Mouse (Mus musculus) frontal cortex, postnatal 10 days (tissue): ENCODE data around the gene Idi1.
"Not testable (repeated sequence)": the region's sequence is repeated elsewhere in the genome, so short reads cannot be mapped to it uniquely, and the experiment has no call there.

Experiments used
- DNase-seq, 2 experiments: peaks; one replicate each; pipeline ENCODE4 v3.0.0; 2022; ENCODE audit warnings: low spot score in 2 of 2, mixed read lengths in 1 of 2

Idi1 gene

GRCm38 (mm10) chr13:8885445-8886184, at the start of gene Idi1:
Gene Idi1, plus strand, starts transcription at chr13:8885501.
- DNase-seq: peak; percentile 94 to 98

DNA sequence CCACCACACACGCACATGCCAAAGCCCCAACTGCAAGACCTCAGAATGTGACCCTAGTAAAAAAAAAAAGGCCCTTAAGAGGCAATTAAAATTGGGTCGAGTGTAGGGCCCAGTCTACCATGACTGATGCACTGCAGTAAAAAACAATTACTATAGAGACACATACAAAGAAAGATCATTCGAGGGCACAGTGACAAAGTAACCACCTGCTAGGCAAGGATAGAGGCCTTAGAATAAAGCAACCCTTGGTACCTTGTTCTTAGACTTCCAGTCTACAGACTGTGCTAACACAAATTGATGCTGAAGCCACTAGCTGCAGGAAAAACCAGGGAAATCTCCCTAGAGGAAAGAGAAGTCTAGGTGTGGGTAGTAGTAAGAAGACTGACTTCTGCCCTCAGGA, 46.9 kb upstream of the Idi1 start:
- no peak for DNase-seq

GRCm38 (mm10) chr13:8839111-8839510, 46.2 kb upstream of the Idi1 start:
- DNase-seq: no peak

- no peak for DNase-seq
Measured at GRCm38 (mm10) chr13:8839937-8840336, 45.4 kb upstream of the Idi1 start.

DNA sequence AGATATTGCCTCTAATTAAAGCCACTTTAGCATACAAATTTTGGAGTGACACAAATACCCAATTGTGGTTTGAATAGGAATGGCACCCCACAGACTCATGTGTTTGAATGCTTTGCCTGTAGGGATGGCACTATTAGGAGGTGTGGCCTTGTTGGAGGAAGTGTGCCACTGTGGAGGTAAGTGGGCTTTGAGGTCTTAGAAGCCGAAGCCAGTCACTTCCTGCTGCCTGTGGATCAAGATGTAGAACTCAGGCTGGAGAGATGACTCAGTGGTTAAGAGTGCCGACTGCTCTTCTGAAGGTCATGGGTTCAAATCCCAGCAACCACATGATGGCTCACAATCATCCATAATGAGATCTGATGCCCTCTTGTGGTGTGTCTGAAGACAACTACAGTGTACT, 44.4 kb upstream of the Idi1 start:
- DNase-seq: no peak

DNA sequence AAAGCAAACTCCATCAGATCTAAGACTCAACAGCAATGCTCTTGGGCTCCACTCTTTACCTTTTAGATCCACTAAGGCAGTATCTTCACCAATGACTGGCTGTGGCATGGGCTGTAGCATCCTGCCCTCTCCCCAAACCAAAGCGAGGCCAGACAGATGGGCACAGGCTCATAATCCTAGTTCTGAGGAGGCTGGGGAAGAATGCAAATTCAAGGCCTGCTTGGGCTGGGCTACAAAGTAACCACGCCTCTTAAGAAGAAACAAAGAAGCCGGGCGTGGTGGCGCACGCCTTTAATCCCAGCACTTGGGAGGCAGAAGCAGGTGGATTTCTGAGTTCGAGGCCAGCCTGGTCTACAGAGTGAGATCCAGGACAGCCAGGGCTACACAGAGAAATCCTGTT, 43.5 kb upstream of the Idi1 start:
- DNase-seq: not testable (repeated sequence)

DNA sequence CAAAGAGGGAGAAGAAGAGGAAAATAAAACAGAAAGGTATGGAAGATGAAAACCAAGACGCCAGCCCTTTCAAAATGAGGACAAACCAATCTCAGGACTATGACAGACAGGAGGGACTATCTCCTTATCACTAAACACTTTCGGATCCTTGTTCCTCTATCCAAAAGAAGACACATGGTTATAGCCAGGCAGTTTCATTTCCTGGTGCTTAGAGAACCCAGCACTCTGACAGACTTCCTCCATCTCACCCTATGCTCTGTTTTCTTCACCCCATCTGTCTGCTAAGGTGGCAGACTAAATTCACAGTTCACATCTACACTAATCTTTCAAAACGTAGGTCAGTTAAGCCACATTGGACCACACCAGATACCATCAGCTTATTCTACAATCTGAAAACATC, 43.0 kb upstream of the Idi1 start:
- no peak for DNase-seq

DNA sequence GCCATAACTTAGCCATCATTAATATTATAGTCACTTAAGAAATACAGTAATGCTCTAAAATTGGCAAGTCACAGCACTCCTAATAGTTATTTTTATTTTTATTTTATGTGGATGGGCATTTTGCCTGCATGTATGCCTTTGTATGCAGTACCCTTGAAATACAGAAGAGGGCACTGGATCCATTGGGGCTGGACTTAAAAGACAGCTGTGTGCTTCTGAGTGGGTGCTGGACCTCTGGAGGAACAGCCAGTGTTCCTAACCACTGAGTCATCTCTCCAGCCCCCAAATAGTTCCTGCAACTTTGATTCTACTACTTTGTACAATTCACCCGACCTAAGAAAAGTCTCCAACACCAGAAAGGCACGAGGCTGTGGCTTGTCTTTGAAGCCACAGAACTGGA, 37.6 kb upstream of the Idi1 start:
- DNase-seq: no peak

- no peak for DNase-seq
Measured at GRCm38 (mm10) chr13:8849311-8849710, 36.0 kb upstream of the Idi1 start.

DNA sequence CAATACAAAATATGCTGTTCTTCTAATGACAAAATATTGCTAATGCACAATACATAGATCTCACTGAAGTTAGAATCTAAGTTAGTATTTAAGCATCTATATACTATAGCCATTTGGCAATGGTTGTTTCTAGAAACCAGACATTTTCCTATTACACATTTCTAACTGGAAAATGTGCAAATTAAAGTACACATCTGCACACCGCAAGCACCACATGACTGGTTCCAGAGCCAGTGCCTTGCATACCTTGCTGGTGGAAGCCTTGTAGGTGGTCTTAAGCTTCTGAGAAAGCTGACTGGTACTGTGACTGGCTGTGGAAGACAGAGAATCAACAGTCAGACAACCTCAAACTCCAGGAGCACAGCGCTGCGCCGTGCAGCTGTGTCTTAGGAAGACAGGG, 31.9 kb upstream of the Idi1 start:
- no peak for DNase-seq

- DNase-seq: no peak
Measured at GRCm38 (mm10) chr13:8854769-8855168, 30.5 kb upstream of the Idi1 start.

GRCm38 (mm10) chr13:8858453-8858852, 26.8 kb upstream of the Idi1 start:
- no peak for DNase-seq

- DNase-seq: no peak
Measured at GRCm38 (mm10) chr13:8860861-8861260, 24.4 kb upstream of the Idi1 start.

- DNase-seq: no peak
Measured at GRCm38 (mm10) chr13:8864990-8865389, 20.3 kb upstream of the Idi1 start.

DNA sequence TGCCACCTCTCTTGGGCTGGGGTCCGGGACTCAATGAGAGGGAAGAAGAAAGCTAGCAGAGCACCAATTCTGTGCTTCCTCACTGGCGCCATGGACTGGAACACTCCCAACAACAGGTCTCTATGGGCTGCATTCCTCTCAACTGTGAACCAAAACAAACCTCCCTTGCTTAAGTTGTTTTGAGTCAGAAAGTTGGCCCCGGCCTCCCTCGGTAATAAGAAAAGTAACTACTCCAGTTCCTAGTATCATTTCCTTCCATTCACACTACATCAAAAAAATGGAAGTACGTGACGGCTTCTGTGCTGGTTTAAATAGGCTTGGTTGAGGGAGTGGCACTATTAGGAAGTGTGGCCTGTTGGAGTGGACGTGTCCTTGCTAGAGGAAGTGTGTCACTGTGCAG, 18.7 kb upstream of the Idi1 start:
- DNase-seq: no peak

GRCm38 (mm10) chr13:8869578-8870157, 15.6 kb upstream of the Idi1 start:
- DNase-seq: no peak

- DNase-seq: no peak
Measured at GRCm38 (mm10) chr13:8870160-8870509, 15.2 kb upstream of the Idi1 start.

- DNase-seq: peak; percentile 87 to 89
Measured at GRCm38 (mm10) chr13:8870510-8871313, 14.6 kb upstream of the Idi1 start.

- DNase-seq: peak; percentile 35 to 45
Measured at GRCm38 (mm10) chr13:8871314-8871962, 13.9 kb upstream of the Idi1 start, which contains the start of gene Wdr37. Gene Wdr37, minus strand, starts transcription at chr13:8871909.

GRCm38 (mm10) chr13:8873776-8874175, 11.5 kb upstream of the Idi1 start:
- no peak for DNase-seq

DNA sequence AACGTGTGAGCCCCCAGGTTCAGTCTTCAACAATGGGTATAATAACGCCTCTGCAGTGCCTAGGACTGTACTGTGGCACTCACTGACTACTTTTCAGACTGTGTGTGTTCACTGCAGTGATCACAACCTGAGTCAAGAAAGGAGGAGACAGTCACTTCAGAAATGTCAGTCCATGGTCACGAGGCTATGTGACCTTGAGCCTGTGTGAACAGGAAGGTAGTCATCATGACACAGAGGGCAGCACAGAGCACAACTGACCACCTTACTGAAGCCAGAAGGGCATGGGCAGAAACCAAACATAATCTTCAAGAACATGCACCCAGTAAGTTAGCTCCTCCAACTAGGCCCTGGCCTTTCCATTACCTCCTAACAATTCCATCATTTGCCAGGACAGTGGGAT, 3.7 kb upstream of the Idi1 start:
- no peak for DNase-seq

GRCm38 (mm10) chr13:8883870-8884269, 1.4 kb upstream of the Idi1 start:
- not testable (repeated sequence) for DNase-seq
